Mouse (Mus musculus) c-Kit-positive CD71-negative TER-119-negative erythroid progenitor cells, embryonic 14.5 days (primary cell): ENCODE data around the gene Ugt1a6b.
"Not testable (repeated sequence)": the region's sequence is repeated elsewhere in the genome, so short reads cannot be mapped to it uniquely, and the experiment has no call there.

Experiments used
- DNase-seq: peaks from one replicate; pipeline ENCODE4 v3.0.0-alpha.2; 2013; ENCODE audit warnings: low read depth

Ugt1a6b gene

GRCm38 (mm10) chr1:88224029-88224776 lies 121.2 kb downstream of the Ugt1a6b start:
- DNase-seq = no peak

GRCm38 (mm10) chr1:88225301-88225700 lies 122.2 kb downstream of the Ugt1a6b start:
- not testable (repeated sequence) for DNase-seq

- DNase-seq = no peak
These were observed 122.7 kb downstream of the Ugt1a6b start for GRCm38 (mm10) chr1:88225741-88226140.

GRCm38 (mm10) chr1:88226670-88227379 lies 123.8 kb downstream of the Ugt1a6b start, which contains the start of gene Mroh2a:
TSS of gene Mroh2a (plus strand) at chr1:88226986.
- DNase-seq = no peak

- DNase-seq = no peak
These were observed 124.4 kb downstream of the Ugt1a6b start for GRCm38 (mm10) chr1:88227482-88227881.

- DNase-seq = no peak
These were observed 125.1 kb downstream of the Ugt1a6b start for GRCm38 (mm10) chr1:88228121-88228520.

GRCm38 (mm10) chr1:88229566-88229965 lies 126.5 kb downstream of the Ugt1a6b start:
- no peak for DNase-seq

GRCm38 (mm10) chr1:88229986-88230385 lies 126.9 kb downstream of the Ugt1a6b start:
- DNase-seq = no peak

GRCm38 (mm10) chr1:88230421-88230820 lies 127.4 kb downstream of the Ugt1a6b start:
- DNase-seq = no peak

- DNase-seq = no peak
These were observed 128.1 kb downstream of the Ugt1a6b start for GRCm38 (mm10) chr1:88230981-88231802.

GRCm38 (mm10) chr1:88231803-88232499 lies 128.9 kb downstream of the Ugt1a6b start:
- no peak for DNase-seq

GRCm38 (mm10) chr1:88232664-88233380 lies 129.8 kb downstream of the Ugt1a6b start:
- DNase-seq = no peak

GRCm38 (mm10) chr1:88233421-88234247 lies 130.6 kb downstream of the Ugt1a6b start:
- DNase-seq = no peak

- DNase-seq = no peak
These were observed 131.2 kb downstream of the Ugt1a6b start for GRCm38 (mm10) chr1:88234248-88234610.

- DNase-seq = no peak
These were observed 131.6 kb downstream of the Ugt1a6b start for GRCm38 (mm10) chr1:88234646-88235045.

- DNase-seq = no peak
These were observed 132.2 kb downstream of the Ugt1a6b start for GRCm38 (mm10) chr1:88235046-88235893.

- no peak for DNase-seq
These were observed 132.9 kb downstream of the Ugt1a6b start for GRCm38 (mm10) chr1:88235894-88236415.

GRCm38 (mm10) chr1:88237311-88237710 lies 134.3 kb downstream of the Ugt1a6b start:
- DNase-seq = no peak

GRCm38 (mm10) chr1:88238771-88239170 lies 135.7 kb downstream of the Ugt1a6b start:
- DNase-seq = no peak
